Mouse (Mus musculus) gastrocnemius, postnatal 36 days (tissue): ENCODE data around the gene Chrd. TPM values are rescaled to one million over a fixed set of nuclear protein-coding genes. Genes with fewer than 3 reads are reported as not detected.
A peak's percentile ranks its signal among the peaks of the same experiment; 100 is the strongest.

Source experiments
- DNase-seq, 2 experiments: peaks; one replicate each; pipeline ENCODE4 v3.0.0; 2022
- intact Hi-C: fragments of 180-260 bp; cut with DNase I; formaldehyde crosslinking; loops from one replicate; pipeline ENCODE4 v1.15.1; 2025
- total RNA-seq, 2 experiments: library from RNA; stranded (reverse); gene quantifications; 2 replicates each; pipeline ENCODE4 v1.2.3; 2021

Chrd gene
- total RNA-seq, 2 experiments from 2014 or later: 2.3 to 3.0 TPM

DNA sequence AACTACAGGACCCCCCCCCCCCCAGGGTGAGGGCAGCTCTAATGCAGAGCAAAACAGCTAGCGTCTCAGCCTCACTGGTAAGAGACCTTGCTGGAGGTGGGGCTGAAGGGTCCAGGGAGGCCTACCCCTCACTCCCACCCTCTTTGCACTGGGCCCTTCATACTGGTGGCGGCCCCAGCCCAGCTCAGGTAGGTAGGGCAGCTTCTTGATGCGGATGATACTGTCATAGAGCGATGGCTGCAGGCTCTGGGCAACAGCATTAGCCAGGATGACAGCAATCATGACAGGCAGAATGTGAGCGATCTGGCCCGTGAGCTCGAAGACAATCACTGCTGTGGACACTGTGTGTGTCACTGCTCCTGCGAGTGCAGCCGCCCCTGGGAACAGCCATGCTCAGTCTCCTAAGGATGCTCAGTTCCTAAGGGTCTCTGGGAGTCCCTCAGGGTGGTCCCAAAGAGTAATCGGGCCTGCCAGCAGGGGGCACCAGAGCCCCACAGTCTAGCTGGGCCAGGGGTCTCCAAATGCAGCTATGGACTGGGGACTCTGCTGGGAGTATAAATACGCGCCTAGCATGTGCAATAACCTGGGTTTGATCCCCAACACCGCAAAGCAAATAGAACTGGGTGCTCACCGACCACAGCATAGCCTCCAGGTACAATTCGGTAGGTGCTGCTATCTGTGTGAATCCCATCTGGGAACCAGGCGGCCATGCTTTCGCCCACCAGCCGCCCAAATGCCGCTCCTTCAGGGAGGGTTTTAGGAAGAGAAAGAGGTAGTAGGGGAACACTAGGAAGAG, 23.8 kb upstream of the Chrd start:
- intact Hi-C loops: no loop called here
- DNase-seq: no peak

DNA sequence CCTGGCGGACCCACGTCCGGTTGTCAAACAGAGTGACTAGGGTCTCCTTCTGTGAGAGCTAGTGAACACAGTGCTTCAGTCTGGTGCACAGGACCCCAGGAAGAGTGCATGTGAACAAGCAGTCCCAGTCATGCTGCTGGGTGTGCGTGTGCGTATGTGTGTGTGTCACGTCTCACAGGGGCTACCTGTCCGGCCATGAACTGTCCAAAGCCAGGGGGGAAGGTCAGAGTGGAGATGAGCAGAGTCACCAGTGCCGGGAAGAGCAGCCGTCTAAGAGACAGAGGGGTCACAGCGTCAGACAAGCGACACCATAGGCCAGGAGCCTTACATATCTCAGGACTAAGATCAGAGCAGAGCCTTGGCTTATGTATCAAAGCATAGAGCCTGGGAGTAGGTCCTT, 22.6 kb upstream of the Chrd start:
- DNase-seq: no peak
- intact Hi-C loops: no loop called here

GRCm38 (mm10) chr16:20710810-20711209, 22.1 kb upstream of the Chrd start:
- intact Hi-C loops: no loop called here
- no peak for DNase-seq

DNA sequence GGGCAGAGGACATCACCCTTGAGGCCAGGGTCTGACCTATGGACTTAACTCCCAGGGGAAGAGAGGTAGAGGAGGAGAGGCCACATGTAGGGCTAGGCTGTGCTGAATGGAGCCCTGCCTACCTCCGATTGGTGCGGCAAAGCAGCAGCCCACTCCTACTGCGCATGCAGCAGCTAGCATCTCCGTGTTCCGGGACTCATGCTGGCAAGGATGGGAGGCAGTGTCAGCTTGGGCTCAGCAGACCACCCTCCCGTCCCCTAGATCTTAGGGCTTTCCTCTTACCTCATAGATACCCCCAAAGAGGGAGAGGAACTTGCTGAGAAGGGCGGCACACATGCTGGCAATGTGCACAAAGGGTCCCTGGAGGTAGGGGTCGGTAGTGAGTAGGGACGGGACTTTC, 20.7 kb upstream of the Chrd start:
- intact Hi-C loops: no loop called here
- no peak for DNase-seq

DNA sequence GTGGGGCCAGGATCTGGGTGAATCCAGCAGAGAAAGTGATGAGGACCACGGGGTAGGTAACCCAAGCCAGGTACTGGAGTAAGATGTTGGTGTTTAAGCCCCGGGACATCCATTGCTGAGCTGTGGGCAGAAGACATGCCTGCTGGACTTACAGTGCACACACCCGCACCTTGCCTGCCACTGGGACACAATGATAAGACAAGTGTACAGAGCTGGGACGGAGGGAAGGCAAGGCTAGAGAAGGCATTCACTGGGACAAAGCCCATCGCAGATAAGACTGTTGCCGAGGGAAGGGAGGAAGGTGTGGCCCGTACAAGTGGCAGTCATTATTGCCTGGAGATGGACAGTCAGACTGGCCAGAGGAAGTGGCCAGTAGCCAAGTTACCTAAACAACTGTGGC, 20.0 kb upstream of the Chrd start:
- intact Hi-C loops: no loop called here
- DNase-seq: no peak

- intact Hi-C loops: no loop called here
- DNase-seq: no peak
Observed at GRCm38 (mm10) chr16:20714307-20715080, 18.4 kb upstream of the Chrd start.

DNA sequence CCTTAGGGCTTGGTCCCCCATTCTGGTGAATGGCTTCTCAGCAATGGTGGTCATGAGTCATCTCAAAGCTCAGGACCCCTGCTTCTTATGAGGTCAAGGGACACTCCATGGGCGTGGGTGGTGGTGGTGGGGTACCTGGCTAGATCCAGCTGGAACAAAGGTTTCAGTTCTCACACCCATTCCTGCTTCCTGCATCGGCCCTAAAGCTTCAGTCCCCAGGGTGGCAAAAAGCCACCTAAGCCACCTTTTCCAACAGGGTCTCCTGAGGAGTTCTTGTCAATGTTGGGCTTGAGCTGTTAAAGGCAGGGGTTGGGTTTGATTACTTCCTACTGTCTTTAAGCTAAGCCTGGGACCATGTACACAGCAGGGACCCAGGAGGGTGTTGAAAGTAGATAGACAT, 17.8 kb upstream of the Chrd start:
- DNase-seq: no peak
- intact Hi-C loops: no loop called here

DNA sequence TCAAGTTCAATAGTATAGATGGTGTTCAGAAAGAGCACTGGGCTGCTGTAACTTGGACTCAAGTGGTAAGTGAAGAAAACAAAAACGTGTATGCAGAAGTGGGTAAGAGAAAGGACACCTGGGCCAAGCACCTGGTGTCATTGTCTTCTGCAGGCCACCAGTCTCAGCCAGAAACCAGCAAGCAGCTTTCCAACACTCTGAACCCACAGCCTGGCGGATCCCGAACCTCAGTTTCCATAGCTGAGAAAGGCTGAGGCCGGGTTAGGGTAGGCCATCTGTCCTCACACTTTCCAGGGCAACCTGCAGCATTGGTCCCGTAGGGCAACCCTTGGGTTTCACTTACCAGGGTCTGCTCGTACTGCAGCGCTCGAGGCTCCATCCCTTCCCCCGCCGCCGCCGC, 17.4 kb upstream of the Chrd start:
- DNase-seq: no peak
- intact Hi-C loops: no loop called here

- intact Hi-C loops: no loop called here
- peak; percentile 71 to 73 for DNase-seq
Observed at GRCm38 (mm10) chr16:20715976-20716840, 16.7 kb upstream of the Chrd start.

DNA sequence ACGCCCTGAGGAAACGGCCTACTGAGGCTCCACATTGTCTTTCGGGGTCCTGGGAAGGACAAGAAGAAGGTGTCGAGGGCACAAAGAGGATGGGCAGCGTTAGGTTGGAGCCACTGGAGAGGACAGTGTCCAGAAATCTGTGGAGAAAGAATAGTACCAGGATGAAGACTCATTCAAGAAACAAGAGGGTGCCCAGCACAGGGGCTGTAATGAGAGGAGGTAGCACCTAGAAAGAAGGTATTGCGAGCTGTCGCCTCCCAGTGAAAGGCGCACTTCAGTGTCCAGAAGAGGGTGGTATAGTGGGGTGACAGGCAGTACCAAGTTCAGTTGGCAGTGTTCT, 16.1 kb upstream of the Chrd start:
- DNase-seq: no peak
- intact Hi-C loops: no loop called here

GRCm38 (mm10) chr16:20717181-20717977, 15.5 kb upstream of the Chrd start, which contains the start of the genes Polr2h and Clcn2:
Gene Polr2h (plus strand): TSS chr16:20717665.
Gene Clcn2 (minus strand): TSS chr16:20717746.
- DNase-seq: peak; percentile 95 to 98
- intact Hi-C loops: no loop called here

DNA sequence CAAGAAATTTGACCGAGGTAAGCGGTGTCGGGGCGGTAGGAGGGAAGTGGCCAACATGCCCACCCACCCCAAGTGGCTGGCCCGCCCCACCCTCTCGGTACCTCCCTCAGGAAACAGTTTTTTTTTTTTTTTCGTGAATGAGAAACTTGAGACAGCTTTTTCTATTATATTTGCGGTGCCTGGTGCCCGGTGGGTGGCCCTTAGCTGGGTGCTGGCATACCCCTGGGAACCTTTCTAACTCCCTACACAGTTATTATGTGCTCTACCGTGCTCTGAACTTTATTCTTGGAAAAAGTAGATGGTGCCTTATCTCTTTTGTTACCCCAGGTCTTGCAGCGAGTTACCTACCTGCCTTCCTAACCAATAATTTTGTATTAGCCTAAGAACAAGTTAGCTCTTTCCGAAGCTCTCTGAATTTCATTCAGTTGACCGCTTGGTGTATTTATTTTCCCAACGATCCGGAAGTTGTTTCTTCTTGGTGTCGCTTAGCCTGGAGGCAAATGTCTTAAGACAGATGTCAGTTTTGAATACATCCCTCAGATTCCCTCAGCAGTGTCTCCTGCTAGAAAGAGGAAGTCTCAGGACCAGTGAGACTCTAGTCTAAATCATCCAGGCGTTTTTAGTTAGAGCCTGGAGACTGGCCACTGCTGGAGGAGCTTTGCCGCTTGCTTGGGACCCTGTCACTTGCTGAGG, 14.8 kb upstream of the Chrd start:
- no peak for DNase-seq
- intact Hi-C loops: no loop called here

DNA sequence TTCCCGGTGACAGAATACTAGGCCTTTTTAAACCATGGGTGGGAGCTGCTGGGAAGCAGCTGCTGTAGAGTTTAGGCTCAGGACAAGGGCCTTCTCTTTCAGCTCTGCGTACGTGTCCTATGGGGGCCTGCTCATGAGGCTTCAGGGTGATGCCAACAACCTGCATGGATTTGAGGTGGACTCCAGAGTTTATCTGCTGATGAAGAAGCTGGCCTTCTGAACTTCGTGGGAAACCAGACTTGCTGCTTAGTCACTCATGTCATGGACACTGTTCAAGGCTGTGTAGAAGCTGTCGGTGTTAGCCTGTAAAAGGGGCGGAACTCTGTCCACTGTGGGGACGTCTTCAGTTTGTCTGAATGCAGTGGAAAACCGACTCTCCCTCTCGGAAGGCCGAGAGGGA, 11.1 kb upstream of the Chrd start:
- intact Hi-C loops: no loop called here
- no peak for DNase-seq

- intact Hi-C loops: no loop called here
- no peak for DNase-seq
Observed at GRCm38 (mm10) chr16:20722736-20723135, 10.2 kb upstream of the Chrd start.

- DNase-seq: no peak
- intact Hi-C loops: no loop called here
Observed at GRCm38 (mm10) chr16:20723247-20723646, 9.7 kb upstream of the Chrd start.

- DNase-seq: peak in 1 of 2 experiments; percentile 64
- intact Hi-C loops: loop anchor here (2.0 kb wide), 1 partner anchor 40 kb away; no protein-coding TSS in a partner anchor
Observed at GRCm38 (mm10) chr16:20724338-20724748, 8.6 kb upstream of the Chrd start.

DNA sequence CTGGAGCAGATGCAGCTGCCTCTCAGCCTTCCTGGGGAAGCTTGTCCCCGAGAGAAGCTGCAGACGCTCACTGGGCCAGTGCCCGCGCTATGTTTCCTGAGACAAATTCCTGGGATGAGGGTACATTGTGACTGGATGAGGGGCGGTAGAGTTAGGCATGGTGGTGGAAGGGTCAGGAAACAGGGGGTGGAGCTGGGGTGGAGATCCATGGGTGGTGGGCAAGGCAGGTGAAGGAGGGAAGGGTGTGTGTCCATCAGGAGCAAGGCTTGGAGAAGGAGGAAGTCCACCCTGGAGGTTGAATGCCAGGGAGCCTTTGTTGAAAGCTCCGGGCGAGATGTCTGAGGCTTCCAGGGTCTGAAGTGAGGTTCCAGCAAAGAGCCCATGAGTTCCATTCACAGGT, 7.6 kb upstream of the Chrd start:
- no peak for DNase-seq
- intact Hi-C loops: loop anchor here (2.0 kb wide), 1 partner anchor 39 kb away; no protein-coding TSS in a partner anchor

- intact Hi-C loops: loop anchor here (2.0 kb wide), 1 partner anchor 39 kb away; no protein-coding TSS in a partner anchor
- no peak for DNase-seq
Observed at GRCm38 (mm10) chr16:20725750-20726149, 7.2 kb upstream of the Chrd start.

DNA sequence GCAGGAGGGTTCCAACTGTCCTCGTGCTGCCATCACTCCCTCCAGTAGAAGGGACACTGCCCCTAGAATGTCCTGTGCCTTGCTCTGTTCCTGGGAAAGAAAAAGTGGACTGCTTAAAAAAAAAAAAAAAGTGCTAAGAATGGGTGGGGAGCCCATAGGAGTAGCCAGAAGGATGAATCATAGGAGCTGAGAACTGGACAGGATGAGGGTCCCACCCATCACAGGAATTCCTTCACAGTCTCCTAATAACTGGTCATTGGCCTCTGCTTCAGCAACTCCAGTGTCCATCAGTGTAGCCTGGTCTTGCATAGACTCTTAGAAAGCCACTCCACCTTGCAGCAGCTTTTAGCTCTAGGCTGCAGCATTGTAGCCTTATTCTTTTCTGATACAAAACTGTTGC, 6.5 kb upstream of the Chrd start:
- no peak for DNase-seq
- intact Hi-C loops: no loop called here
